Mouse (Mus musculus) stomach, postnatal 0 days (tissue): ENCODE results near the gene 1810043G02Rik.

ENCODE experiments used
- CTCF ChIP-seq: IDR thresholded peaks from 2 replicates; pipeline ENCODE4 v1.5.1; 2016; ENCODE audit warnings: antibody characterized with exemption, low read depth, mild to moderate bottlenecking, moderate library complexity
- EP300 ChIP-seq: optimal IDR thresholded peaks from 2 replicates; pipeline ENCODE3; 2016; ENCODE audit warnings: antibody characterized with exemption

GRCm38 (mm10) chr10:77939685-77940084 lies 38.6 kb upstream of the 1810043G02Rik start:
- TF ChIP-seq CTCF: no peak
- no peak for TF ChIP-seq EP300
